Mouse (Mus musculus): ENCODE results near the gene Gm45837. TPM values are rescaled to one million over a fixed set of nuclear protein-coding genes. Genes with fewer than 3 reads are reported as not detected.

Gm45837 gene
- polyA plus RNA-seq, 1 experiment from 2014 or later, result not detected

- Histone ChIP-seq H3K27me3 (replicated peaks) (peaks cover 17% of the 10 kb centered on the region), H3K9me3 (peaks cover 5% of the 10 kb centered on the region), H3K4me3 (no peak overlapping the region), H3K4me1 (peaks cover 6% of the 10 kb centered on the region), H3K9ac (no peak overlapping the region), H3K27ac (no peak overlapping the region), H3K36me3 (no peaks in the 10 kb centered on the region), H3K4me2 (replicated peaks) (no peak overlapping the region)
- WGBS, result 76% methylated on average over 9 of the region's 9 CpGs
- ATAC-seq (ENCODE audit: low FRiP score, low read depth), result no peak
Observed at GRCm38 (mm10) chr7:101499701-101500100, 89.0 kb downstream of the Gm45837 start.

GRCm38 (mm10) chr7:101501236-101501635 lies 90.5 kb downstream of the Gm45837 start:
- no peak overlapping the region for H3K9ac ChIP-seq
- WGBS, result 71% methylated on average over 6 of the region's 6 CpGs
- H3K4me2 ChIP-seq (replicated peaks), result no peak overlapping the region
- ATAC-seq (ENCODE audit: low FRiP score, low read depth), result no peak
- peaks cover 5% of the 10 kb centered on the region for H3K9me3 ChIP-seq
- H3K4me3 ChIP-seq, result no peak overlapping the region
- H3K27ac ChIP-seq, result no peak overlapping the region
- H3K4me1 ChIP-seq, result peaks cover 7% of the 10 kb centered on the region
- H3K27me3 ChIP-seq (replicated peaks), result peaks cover 25% of the 10 kb centered on the region
- no peaks in the 10 kb centered on the region for H3K36me3 ChIP-seq

GRCm38 (mm10) chr7:101501675-101502074 lies 91.0 kb downstream of the Gm45837 start:
- Histone ChIP-seq H3K27me3 (replicated peaks) (peaks cover 25% of the 10 kb centered on the region), H3K36me3 (no peaks in the 10 kb centered on the region), H3K4me2 (replicated peaks) (no peak overlapping the region), H3K27ac (no peak overlapping the region), H3K9ac (no peak overlapping the region), H3K4me3 (no peak overlapping the region), H3K4me1 (peaks cover 7% of the 10 kb centered on the region), H3K9me3 (peaks cover 5% of the 10 kb centered on the region)
- ATAC-seq (ENCODE audit: low FRiP score, low read depth), result no peak
- WGBS, result 66% methylated on average over 6 of the region's 6 CpGs

GRCm38 (mm10) chr7:101503351-101503750 lies 92.7 kb downstream of the Gm45837 start:
- no peaks in the 10 kb centered on the region for H3K36me3 ChIP-seq
- H3K27me3 ChIP-seq (replicated peaks), result peaks cover 25% of the 10 kb centered on the region
- H3K9ac ChIP-seq, result no peak overlapping the region
- H3K4me1 ChIP-seq, result peaks cover 7% of the 10 kb centered on the region
- no peak overlapping the region for H3K4me3 ChIP-seq
- H3K4me2 ChIP-seq (replicated peaks), result no peak overlapping the region
- peak; percentile 46; the same call in 1 of the 2 replicates for ATAC-seq (ENCODE audit: low FRiP score, low read depth)
- H3K27ac ChIP-seq, result no peak overlapping the region
- 27% methylated on average over 8 of the region's 8 CpGs for WGBS
- H3K9me3 ChIP-seq, result peaks cover 5% of the 10 kb centered on the region

- Histone ChIP-seq H3K4me3 (no peak overlapping the region), H3K9ac (no peak overlapping the region), H3K4me2 (replicated peaks) (no peak overlapping the region; the same call in 1 of the 2 replicates), H3K36me3 (no peaks in the 10 kb centered on the region), H3K9me3 (peaks cover 5% of the 10 kb centered on the region), H3K4me1 (peaks cover 7% of the 10 kb centered on the region), H3K27me3 (replicated peaks) (peaks cover 25% of the 10 kb centered on the region), H3K27ac (no peak overlapping the region)
- ATAC-seq (ENCODE audit: low FRiP score, low read depth), result no peak
- WGBS, result 48% methylated on average over 7 of the region's 7 CpGs
Observed at GRCm38 (mm10) chr7:101503803-101504202, 93.1 kb downstream of the Gm45837 start.

GRCm38 (mm10) chr7:101504507-101504906 lies 93.8 kb downstream of the Gm45837 start:
- H3K36me3 ChIP-seq, result no peaks in the 10 kb centered on the region
- peaks cover 5% of the 10 kb centered on the region for H3K9me3 ChIP-seq
- no peak for ATAC-seq (ENCODE audit: low FRiP score, low read depth)
- peak overlapping the region; percentile 57 for H3K4me2 ChIP-seq (replicated peaks)
- H3K27me3 ChIP-seq (replicated peaks), result peaks cover 25% of the 10 kb centered on the region
- H3K4me1 ChIP-seq, result peaks cover 7% of the 10 kb centered on the region
- no peak overlapping the region for H3K27ac ChIP-seq
- H3K4me3 ChIP-seq, result no peak overlapping the region
- peak overlapping the region; percentile 42; the same call in 1 of the 2 replicates for H3K9ac ChIP-seq
- 8% methylated on average over 24 of the region's 24 CpGs for WGBS

GRCm38 (mm10) chr7:101509212-101509611 lies 98.5 kb downstream of the Gm45837 start:
- H3K27me3 ChIP-seq (replicated peaks), result peaks cover 14% of the 10 kb centered on the region; the same call in 1 of the 2 replicates
- no peak overlapping the region for H3K27ac ChIP-seq
- no peaks in the 10 kb centered on the region for H3K36me3 ChIP-seq
- H3K9me3 ChIP-seq, result no peaks in the 10 kb centered on the region
- no peak for ATAC-seq (ENCODE audit: low FRiP score, low read depth)
- 57% methylated on average over 2 of the region's 2 CpGs for WGBS
- no peak overlapping the region for H3K9ac ChIP-seq
- H3K4me2 ChIP-seq (replicated peaks), result no peak overlapping the region
- H3K4me3 ChIP-seq, result no peak overlapping the region
- H3K4me1 ChIP-seq, result peaks cover 6% of the 10 kb centered on the region

- Histone ChIP-seq H3K9ac (no peak overlapping the region), H3K4me3 (no peak overlapping the region), H3K4me1 (no peaks in the 10 kb centered on the region), H3K27ac (no peak overlapping the region), H3K36me3 (no peaks in the 10 kb centered on the region), H3K4me2 (replicated peaks) (no peak overlapping the region), H3K9me3 (no peaks in the 10 kb centered on the region), H3K27me3 (replicated peaks) (no peaks in the 10 kb centered on the region)
- 69% methylated on average over 7 of the region's 7 CpGs for WGBS
- ATAC-seq (ENCODE audit: low FRiP score, low read depth), result no peak
Observed at GRCm38 (mm10) chr7:101513655-101514054, 103.0 kb downstream of the Gm45837 start.

GRCm38 (mm10) chr7:101514768-101515167 lies 104.1 kb downstream of the Gm45837 start:
- Histone ChIP-seq H3K4me3 (no peak overlapping the region), H3K36me3 (no peaks in the 10 kb centered on the region), H3K27me3 (replicated peaks) (no peaks in the 10 kb centered on the region), H3K9me3 (no peaks in the 10 kb centered on the region), H3K27ac (no peak overlapping the region), H3K9ac (no peak overlapping the region), H3K4me1 (no peaks in the 10 kb centered on the region), H3K4me2 (replicated peaks) (no peak overlapping the region)
- WGBS, result 77% methylated on average over 6 of the region's 6 CpGs
- ATAC-seq (ENCODE audit: low FRiP score, low read depth), result no peak

GRCm38 (mm10) chr7:101515295-101515694 lies 104.6 kb downstream of the Gm45837 start:
- H3K4me1 ChIP-seq, result no peaks in the 10 kb centered on the region
- no peak overlapping the region for H3K27ac ChIP-seq
- H3K9me3 ChIP-seq, result no peaks in the 10 kb centered on the region
- H3K27me3 ChIP-seq (replicated peaks), result no peaks in the 10 kb centered on the region
- H3K4me3 ChIP-seq, result no peak overlapping the region
- H3K4me2 ChIP-seq (replicated peaks), result no peak overlapping the region
- WGBS, result 55% methylated on average over 6 of the region's 6 CpGs
- no peak for ATAC-seq (ENCODE audit: low FRiP score, low read depth)
- H3K9ac ChIP-seq, result no peak overlapping the region
- H3K36me3 ChIP-seq, result no peaks in the 10 kb centered on the region

GRCm38 (mm10) chr7:101516460-101516859 lies 105.8 kb downstream of the Gm45837 start:
- Histone ChIP-seq H3K9me3 (no peaks in the 10 kb centered on the region), H3K4me1 (no peaks in the 10 kb centered on the region), H3K36me3 (no peaks in the 10 kb centered on the region), H3K4me3 (no peak overlapping the region), H3K4me2 (replicated peaks) (no peak overlapping the region), H3K9ac (no peak overlapping the region), H3K27ac (no peak overlapping the region), H3K27me3 (replicated peaks) (no peaks in the 10 kb centered on the region)
- ATAC-seq (ENCODE audit: low FRiP score, low read depth), result no peak
- WGBS, result 70% methylated on average over 6 of the region's 6 CpGs

- no peak overlapping the region for H3K9ac ChIP-seq
- H3K27ac ChIP-seq, result no peak overlapping the region
- ATAC-seq (ENCODE audit: low FRiP score, low read depth), result no peak
- no peaks in the 10 kb centered on the region for H3K27me3 ChIP-seq (replicated peaks)
- no peaks in the 10 kb centered on the region for H3K36me3 ChIP-seq
- H3K9me3 ChIP-seq, result no peaks in the 10 kb centered on the region
- H3K4me2 ChIP-seq (replicated peaks), result no peak overlapping the region
- no peak overlapping the region for H3K4me3 ChIP-seq
- 84% methylated on average over 1 of the region's 1 CpGs for WGBS
- H3K4me1 ChIP-seq, result no peaks in the 10 kb centered on the region
Observed at GRCm38 (mm10) chr7:101521696-101522095, 111.0 kb downstream of the Gm45837 start.

- no peaks in the 10 kb centered on the region for H3K4me1 ChIP-seq
- H3K36me3 ChIP-seq, result no peaks in the 10 kb centered on the region
- H3K9me3 ChIP-seq, result no peaks in the 10 kb centered on the region
- H3K27me3 ChIP-seq (replicated peaks), result no peaks in the 10 kb centered on the region
- no peak overlapping the region for H3K9ac ChIP-seq
- 44% methylated on average over 2 of the region's 2 CpGs for WGBS
- no peak overlapping the region for H3K4me2 ChIP-seq (replicated peaks)
- H3K4me3 ChIP-seq, result no peak overlapping the region
- H3K27ac ChIP-seq, result no peak overlapping the region
- peak; percentile 53; the same call in 1 of the 2 replicates for ATAC-seq (ENCODE audit: low FRiP score, low read depth)
Observed at GRCm38 (mm10) chr7:101523205-101523604, 112.5 kb downstream of the Gm45837 start.

Data from neural tube, embryonic 12.5 days (tissue).